Mouse (Mus musculus) hindbrain, embryonic 15.5 days (tissue): ENCODE measurements around the gene Gm36864. TPM values are rescaled to one million over a fixed set of nuclear protein-coding genes. Genes with fewer than 3 reads are reported as not detected.

Experiments used
- ATAC-seq: fragments of 200-750 bp; cut with Nextera tagmentation; 2 replicates; pipeline ENCODE4 v1.8.0; 2017; ENCODE audit warnings: low read depth, moderate number of reproducible peaks, moderate TSS enrichment; ENCODE audit not compliant: low FRiP score
- H3K27ac ChIP-seq: fragments of 300-500 bp; sonication (generic); replicated peaks from 2 replicates; pipeline ENCODE4 v1.5.1; 2015; ENCODE audit warnings: mild to moderate bottlenecking, inconsistent platforms
- H3K27me3 ChIP-seq: fragments of 300-500 bp; sonication (generic); 2 replicates; pipeline ENCODE4 v1.6.1; 2015; ENCODE audit warnings: control low read depth, inconsistent platforms
- H3K36me3 ChIP-seq: fragments of 300-500 bp; sonication (generic); 2 replicates; pipeline ENCODE4 v1.6.1; 2015; ENCODE audit warnings: control low read depth, inconsistent platforms
- H3K4me1 ChIP-seq: fragments of 300-500 bp; sonication (generic); replicated peaks from 2 replicates; pipeline ENCODE4 v1.6.1; 2015; ENCODE audit warnings: control low read depth, inconsistent platforms
- H3K4me2 ChIP-seq: fragments of 300-500 bp; sonication (generic); 2 replicates; pipeline ENCODE4 v1.6.1; 2015; ENCODE audit warnings: moderate library complexity, mild to moderate bottlenecking, inconsistent platforms
- H3K4me3 ChIP-seq: fragments of 300-500 bp; sonication (generic); 2 replicates; pipeline ENCODE4 v1.5.1; 2015; ENCODE audit warnings: mild to moderate bottlenecking, inconsistent platforms
- H3K9ac ChIP-seq: fragments of 300-500 bp; sonication (generic); 2 replicates; pipeline ENCODE4 v1.6.1; 2015; ENCODE audit warnings: inconsistent platforms
- H3K9me3 ChIP-seq: fragments of 300-500 bp; sonication (generic); 2 replicates; pipeline ENCODE4 v1.6.1; 2016; ENCODE audit warnings: control low read depth, inconsistent platforms
- WGBS: fragments of 180-500 bp; shearing (Covaris S2); methylation state at CpG from one replicate; pipeline ENCODE4 v1.1.7; 2015; 5-methylcytosine and 5-hydroxymethylcytosine counted together
- polyA plus RNA-seq: library from polyadenylated mRNA; unstranded; fragments of >200 nt; fragmentation: Nextera tagmentation; extraction: Ambion mirVana; gene quantifications from 2 replicates; pipeline ENCODE4 v1.2.1, GENCODE M21; 2015

Gm36864 gene
- polyA plus RNA-seq, 1 experiment from 2014 or later = 0.17 TPM

- H3K27ac ChIP-seq = no peak within 1 kb of the TSS
- WGBS = 35% methylated on average over 5 of the region's 5 CpGs
- no peak within 1 kb of the TSS for H3K9ac ChIP-seq
- no peaks in the 10 kb centered on the region for H3K9me3 ChIP-seq
- H3K36me3 ChIP-seq = no peaks in the 10 kb centered on the region
- H3K4me1 ChIP-seq = peaks cover 8% of the 10 kb centered on the region
- H3K4me3 ChIP-seq = no peak within 1 kb of the TSS
- no peak within 1 kb of the TSS for H3K4me2 ChIP-seq
- 0 out of 2 replicates have a peak, but pooled peaks cover 4% of the 10 kb centered on the region for H3K27me3 ChIP-seq
- ATAC-seq = no peak
Observed at GRCm38 (mm10) chr7:44261147-44261546, 25.2 kb downstream of the Gm36864 start, which contains the start of gene Gm15517. Gm15517 (plus strand) TSS chr7:44261447.

GRCm38 (mm10) chr7:44262791-44263643, 27.0 kb downstream of the Gm36864 start:
- Histone ChIP-seq H3K27me3 (0 out of 2 replicates have a peak, but pooled peaks cover 4% of the 10 kb centered on the region), H3K36me3 (no peaks in the 10 kb centered on the region), H3K9ac (peak overlapping the region; percentile 51), H3K4me2 (peak overlapping the region; percentile 78), H3K4me1 (peaks cover 8% of the 10 kb centered on the region), H3K4me3 (peak overlapping the region; percentile 38), H3K9me3 (no peaks in the 10 kb centered on the region), H3K27ac (peak overlapping the region; percentile 76)
- peak; percentile 87 for ATAC-seq
- under 1% methylated on average over 34 of the region's 34 CpGs for WGBS

- H3K36me3 ChIP-seq = no peaks in the 10 kb centered on the region
- H3K4me2 ChIP-seq = no peak overlapping the region
- no peak overlapping the region for H3K27ac ChIP-seq
- ATAC-seq = no peak
- H3K4me3 ChIP-seq = no peak overlapping the region
- peaks cover 5% of the 10 kb centered on the region for H3K4me1 ChIP-seq
- H3K27me3 ChIP-seq = no peaks in the 10 kb centered on the region
- no peak overlapping the region for H3K9ac ChIP-seq
- WGBS = 88% methylated on average over 11 of the region's 11 CpGs
- H3K9me3 ChIP-seq = no peaks in the 10 kb centered on the region
Observed at GRCm38 (mm10) chr7:44268117-44268516, 32.1 kb downstream of the Gm36864 start.

DNA sequence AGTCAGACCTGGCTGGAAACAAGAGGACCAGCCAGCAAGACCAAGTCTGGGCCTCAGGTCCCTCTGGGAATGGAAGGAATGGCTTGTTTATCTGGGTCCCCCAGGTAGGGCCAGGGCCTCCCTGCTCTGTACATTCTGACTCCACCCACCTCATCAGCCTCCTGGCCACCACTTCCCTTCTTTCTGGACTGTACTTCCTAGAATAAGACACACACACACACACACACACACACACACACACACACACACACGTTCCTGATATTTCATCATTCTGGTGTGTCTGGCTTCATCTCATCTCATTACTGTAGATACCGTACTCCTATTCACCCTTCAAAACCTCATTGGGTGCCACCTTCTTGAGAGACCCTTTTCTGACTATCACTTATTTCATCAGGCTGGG, 33.4 kb downstream of the Gm36864 start:
- 84% methylated on average over 2 of the region's 2 CpGs for WGBS
- Histone ChIP-seq H3K36me3 (no peaks in the 10 kb centered on the region), H3K4me1 (no peaks in the 10 kb centered on the region), H3K9ac (no peak overlapping the region), H3K27ac (no peak overlapping the region), H3K4me3 (no peak overlapping the region), H3K27me3 (0 out of 2 replicates have a peak, but pooled peaks cover 4% of the 10 kb centered on the region), H3K4me2 (no peak overlapping the region), H3K9me3 (no peaks in the 10 kb centered on the region)
- no peak for ATAC-seq

DNA sequence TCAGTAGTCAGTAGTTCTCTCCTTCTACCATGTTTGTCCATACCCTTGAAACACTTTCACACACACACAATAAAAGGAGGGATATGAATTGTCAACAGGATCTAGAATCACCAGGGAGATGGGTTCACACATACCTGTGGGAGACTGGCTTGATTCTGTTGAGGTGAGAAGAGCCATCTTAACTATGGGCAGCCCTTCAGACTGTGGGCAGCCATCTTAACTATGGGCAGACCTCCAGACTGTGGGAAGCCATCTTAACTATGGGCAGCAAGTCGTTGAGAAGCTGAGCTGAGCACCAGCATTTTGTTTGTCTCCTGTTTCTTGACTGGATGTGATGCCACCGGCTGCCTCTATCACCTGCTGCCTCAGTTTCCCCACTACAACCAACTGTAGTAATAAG, 35.3 kb downstream of the Gm36864 start:
- no peaks in the 10 kb centered on the region for H3K36me3 ChIP-seq
- no peak overlapping the region for H3K4me2 ChIP-seq
- H3K27ac ChIP-seq = no peak overlapping the region
- no peaks in the 10 kb centered on the region for H3K9me3 ChIP-seq
- H3K4me3 ChIP-seq = no peak overlapping the region
- H3K4me1 ChIP-seq = no peaks in the 10 kb centered on the region
- WGBS = 78% methylated on average over 2 of the region's 2 CpGs
- H3K27me3 ChIP-seq = 0 out of 2 replicates have a peak, but pooled peaks cover 4% of the 10 kb centered on the region
- no peak overlapping the region for H3K9ac ChIP-seq
- ATAC-seq = no peak

GRCm38 (mm10) chr7:44272546-44272945, 36.6 kb downstream of the Gm36864 start:
- H3K36me3 ChIP-seq = no peaks in the 10 kb centered on the region
- H3K27ac ChIP-seq = no peak overlapping the region
- no peak overlapping the region for H3K4me3 ChIP-seq
- H3K4me1 ChIP-seq = no peaks in the 10 kb centered on the region
- ATAC-seq = no peak
- 0 out of 2 replicates have a peak, but pooled peaks cover 4% of the 10 kb centered on the region for H3K27me3 ChIP-seq
- no peak overlapping the region for H3K4me2 ChIP-seq
- no peak overlapping the region for H3K9ac ChIP-seq
- no peaks in the 10 kb centered on the region for H3K9me3 ChIP-seq
- 87% methylated on average over 7 of the region's 7 CpGs for WGBS

GRCm38 (mm10) chr7:44273446-44273845, 37.5 kb downstream of the Gm36864 start:
- no peak for ATAC-seq
- Histone ChIP-seq H3K27me3 (0 out of 2 replicates have a peak, but pooled peaks cover 4% of the 10 kb centered on the region), H3K4me3 (no peak overlapping the region), H3K4me1 (no peaks in the 10 kb centered on the region), H3K9ac (no peak overlapping the region), H3K36me3 (no peaks in the 10 kb centered on the region), H3K27ac (no peak overlapping the region), H3K4me2 (no peak overlapping the region), H3K9me3 (no peaks in the 10 kb centered on the region)
- WGBS = 43% methylated on average over 7 of the region's 7 CpGs

DNA sequence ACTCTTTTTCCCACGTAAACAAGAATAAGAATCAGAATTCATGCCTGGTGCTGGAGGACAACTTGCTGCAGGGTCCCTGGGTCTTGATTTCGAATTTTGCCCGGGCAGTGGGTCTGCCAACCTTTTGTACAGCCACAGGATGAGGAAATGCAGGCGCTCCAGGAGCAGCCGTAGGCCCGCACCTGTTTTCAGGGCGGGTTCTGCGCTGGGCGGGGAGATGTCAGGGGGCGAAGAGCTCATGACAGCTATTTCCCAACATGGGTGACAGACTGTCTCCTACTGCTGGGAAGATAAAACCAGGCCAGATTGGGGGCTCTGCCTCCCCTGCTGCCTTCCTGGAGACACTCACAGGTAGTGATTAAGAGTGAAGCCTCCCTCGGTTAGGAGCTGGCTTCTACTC, 38.1 kb downstream of the Gm36864 start:
- no peak overlapping the region for H3K4me3 ChIP-seq
- no peaks in the 10 kb centered on the region for H3K4me1 ChIP-seq
- H3K9me3 ChIP-seq = no peaks in the 10 kb centered on the region
- no peak overlapping the region for H3K27ac ChIP-seq
- H3K4me2 ChIP-seq = no peak overlapping the region
- WGBS = 44% methylated on average over 11 of the region's 11 CpGs
- ATAC-seq = no peak
- 0 out of 2 replicates have a peak, but pooled peaks cover 4% of the 10 kb centered on the region for H3K27me3 ChIP-seq
- no peak overlapping the region for H3K9ac ChIP-seq
- H3K36me3 ChIP-seq = no peaks in the 10 kb centered on the region

- H3K4me3 ChIP-seq = no peak overlapping the region
- ATAC-seq = no peak
- no peak overlapping the region for H3K4me2 ChIP-seq
- H3K27me3 ChIP-seq = 0 out of 2 replicates have a peak, but pooled peaks cover 4% of the 10 kb centered on the region
- H3K4me1 ChIP-seq = no peaks in the 10 kb centered on the region
- H3K27ac ChIP-seq = no peak overlapping the region
- WGBS = 84% methylated on average over 3 of the region's 3 CpGs
- no peaks in the 10 kb centered on the region for H3K9me3 ChIP-seq
- no peaks in the 10 kb centered on the region for H3K36me3 ChIP-seq
- H3K9ac ChIP-seq = no peak overlapping the region
Observed at GRCm38 (mm10) chr7:44275546-44275945, 39.6 kb downstream of the Gm36864 start.

- no peak for ATAC-seq
- Histone ChIP-seq H3K27ac (no peak overlapping the region), H3K36me3 (no peaks in the 10 kb centered on the region), H3K4me2 (no peak overlapping the region), H3K9me3 (no peaks in the 10 kb centered on the region), H3K4me1 (0 out of 2 replicates have a peak, but pooled peaks cover 3% of the 10 kb centered on the region), H3K27me3 (0 out of 2 replicates have a peak, but pooled peaks cover 4% of the 10 kb centered on the region), H3K9ac (no peak overlapping the region), H3K4me3 (no peak overlapping the region)
- 67% methylated on average over 9 of the region's 10 CpGs for WGBS
Observed at GRCm38 (mm10) chr7:44276461-44277249, 40.7 kb downstream of the Gm36864 start.

DNA sequence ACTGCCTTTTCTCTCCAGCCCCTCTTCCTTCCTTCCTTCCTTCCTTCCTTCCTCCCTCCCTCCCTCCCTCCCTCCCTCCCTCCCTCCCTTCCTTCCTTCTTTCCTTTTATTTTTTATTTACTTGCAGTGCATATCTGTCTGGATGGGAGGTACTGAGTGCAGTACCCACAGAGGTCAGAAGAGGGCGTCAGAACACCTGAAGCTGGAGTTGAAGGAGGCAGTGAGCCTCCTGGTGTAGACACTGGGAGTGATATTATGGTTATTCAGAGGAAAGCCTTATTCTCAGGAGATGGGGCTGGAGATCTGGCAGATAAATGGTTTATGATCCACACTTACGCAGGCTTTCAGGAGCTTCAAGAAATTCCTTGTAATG, 41.3 kb downstream of the Gm36864 start:
- ATAC-seq = no peak

GRCm38 (mm10) chr7:44280959-44281358, 45.0 kb downstream of the Gm36864 start:
- no peak for ATAC-seq
- Histone ChIP-seq H3K4me1 (0 out of 2 replicates have a peak, but pooled peaks cover 6% of the 10 kb centered on the region), H3K27me3 (no peaks in the 10 kb centered on the region), H3K4me3 (no peak overlapping the region), H3K9me3 (no peaks in the 10 kb centered on the region), H3K27ac (no peak overlapping the region), H3K9ac (no peak overlapping the region), H3K4me2 (no peak overlapping the region), H3K36me3 (no peaks in the 10 kb centered on the region)
- WGBS = 77% methylated on average over 1 of the region's 1 CpGs

More for the DNA sequence above, 41.3 kb downstream of the Gm36864 start:
- H3K27ac ChIP-seq = no peak overlapping the region
- no peak overlapping the region for H3K4me3 ChIP-seq
- H3K36me3 ChIP-seq = no peaks in the 10 kb centered on the region
- 35% methylated on average over 2 of the region's 2 CpGs for WGBS
- H3K27me3 ChIP-seq = 0 out of 2 replicates have a peak, but pooled peaks cover 4% of the 10 kb centered on the region
- 0 out of 2 replicates have a peak, but pooled peaks cover 6% of the 10 kb centered on the region for H3K4me1 ChIP-seq
- H3K9me3 ChIP-seq = no peaks in the 10 kb centered on the region
- no peak overlapping the region for H3K9ac ChIP-seq
- no peak overlapping the region for H3K4me2 ChIP-seq
